In the genomic region with DNA sequence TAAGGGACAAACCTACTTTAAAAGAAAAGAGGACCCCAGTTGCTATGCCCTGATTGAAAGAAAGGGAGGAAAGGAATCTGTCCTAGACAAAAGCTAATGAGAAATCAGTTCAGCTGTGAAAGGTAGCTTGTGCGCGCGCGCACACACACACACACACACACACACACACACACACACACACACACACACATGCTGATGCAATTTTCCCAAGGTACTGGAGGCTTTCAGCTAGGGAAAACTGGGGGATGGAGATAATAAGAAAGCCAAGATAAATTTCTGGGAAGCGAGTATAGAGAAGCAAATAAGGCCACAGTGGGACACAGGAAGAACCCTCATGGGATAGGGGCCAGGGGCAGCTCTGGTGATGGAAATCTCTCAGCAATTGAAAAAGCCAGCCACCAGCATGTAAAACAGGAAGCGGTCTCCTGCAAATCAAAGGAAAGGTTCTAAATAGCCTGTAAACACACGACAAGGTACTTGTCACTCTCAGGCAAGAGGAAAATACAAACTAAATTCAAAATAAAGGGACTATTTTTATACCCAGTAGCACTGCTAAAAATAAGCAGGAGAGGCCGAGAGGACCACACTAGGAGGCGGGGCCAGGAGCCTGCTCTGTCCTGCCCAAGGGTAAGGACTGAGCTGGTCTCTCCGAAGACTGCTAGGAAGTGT, we compare ENCODE assay signal across 10 mouse cellular contexts. TPM values are rescaled to one million over a fixed set of nuclear protein-coding genes. Genes with fewer than 3 reads are reported as not detected.
DNase-seq lines count a peak whose midpoint lies in the region; ATAC-seq and TF ChIP-seq lines count a peak whose summit lies in the region.
"Had no signal": no experiment of that assay in that cellular context is flagged by ENCODE, and none has a peak within 500 bp of the region (broad histone marks: within the 10 kb centered on the region; RNA-seq: fewer than 3 reads in every experiment).

No protein-coding gene starts in this region.

- H3K27me3 ChIP-seq in forebrain, embryonic 10.5 days (ENCODE audit: poor library complexity, severe bottlenecking), result no peaks in the 10 kb centered on the region
- no peaks in the 10 kb centered on the region for H3K27me3 ChIP-seq in forebrain, embryonic 16.5 days (replicated peaks; ENCODE audit: control insufficient read depth, insufficient read depth, low read length)
- no peaks in the 10 kb centered on the region for H3K27me3 ChIP-seq in midbrain, embryonic 14.5 days (ENCODE audit: control insufficient read depth, insufficient read depth, low read length)
- no peaks in the 10 kb centered on the region for H3K27me3 ChIP-seq in midbrain, postnatal 0 days (ENCODE audit: insufficient read depth, low read length)
- no peaks in the 10 kb centered on the region for H3K27me3 ChIP-seq in hindbrain, embryonic 13.5 days
- H3K27me3 ChIP-seq: midbrain, embryonic 15.5 days had no signal

- TF ChIP-seq CTCF in midbrain, postnatal 0 days (IDR thresholded peaks at IDR 0.05), result no peak

- 54% methylated on average over 10 of the region's 10 CpGs for WGBS in forebrain, embryonic 10.5 days
- WGBS in forebrain, embryonic 16.5 days, result 24% methylated on average over 10 of the region's 10 CpGs
- 52% methylated on average over 10 of the region's 10 CpGs for WGBS in midbrain, embryonic 14.5 days
- WGBS in midbrain, postnatal 0 days, result 50% methylated on average over 10 of the region's 10 CpGs
- 40% methylated on average over 10 of the region's 10 CpGs for WGBS in hindbrain, embryonic 13.5 days

- no peak overlapping the region for H3K9ac ChIP-seq in forebrain, embryonic 16.5 days (replicated peaks; ENCODE audit: low read depth, low read length)
- no peak overlapping the region for H3K9ac ChIP-seq in midbrain, embryonic 14.5 days (replicated peaks; ENCODE audit: low read length)
- H3K9ac ChIP-seq in midbrain, postnatal 0 days (replicated peaks; ENCODE audit: low read length, poor library complexity, severe bottlenecking), result no peak overlapping the region
- no peak overlapping the region for H3K9ac ChIP-seq in hindbrain, embryonic 13.5 days
- H3K9ac ChIP-seq: midbrain, embryonic 15.5 days had no signal

- no peak for ATAC-seq in forebrain, embryonic 16.5 days
- ATAC-seq in midbrain, embryonic 14.5 days (ENCODE audit: low FRiP score, low TSS enrichment), result no peak
- no peak for ATAC-seq in midbrain, postnatal 0 days (ENCODE audit: low FRiP score)
- ATAC-seq in hindbrain, embryonic 13.5 days (ENCODE audit: low FRiP score), result no peak
- ATAC-seq: midbrain, embryonic 15.5 days had no signal

- H3K36me3 ChIP-seq in forebrain, embryonic 10.5 days (replicated peaks), result no peaks in the 10 kb centered on the region
- peaks cover 4% of the 10 kb centered on the region; the same call in 1 of the 2 replicates for H3K36me3 ChIP-seq in forebrain, embryonic 16.5 days (ENCODE audit: control insufficient read depth, insufficient read depth)
- 0 out of 2 replicates have a peak, but pooled peaks cover 4% of the 10 kb centered on the region for H3K36me3 ChIP-seq in midbrain, embryonic 14.5 days (ENCODE audit: control insufficient read depth, insufficient read depth, low read length)
- H3K36me3 ChIP-seq in midbrain, postnatal 0 days (ENCODE audit: insufficient read depth, low read length), result no peaks in the 10 kb centered on the region
- H3K36me3 ChIP-seq in hindbrain, embryonic 13.5 days, result peaks cover 6% of the 10 kb centered on the region; the same call in 1 of the 2 replicates
- H3K36me3 ChIP-seq: midbrain, embryonic 15.5 days had no signal

- H3K4me1 ChIP-seq in forebrain, embryonic 10.5 days, result peaks cover 26% of the 10 kb centered on the region
- H3K4me1 ChIP-seq in forebrain, embryonic 16.5 days (replicated peaks; ENCODE audit: control insufficient read depth, insufficient read depth, low read length), result peaks cover 7% of the 10 kb centered on the region; the same call in 1 of the 2 replicates
- H3K4me1 ChIP-seq in midbrain, embryonic 14.5 days (ENCODE audit: control insufficient read depth, insufficient read depth, low read length), result peaks cover 6% of the 10 kb centered on the region
- no peaks in the 10 kb centered on the region for H3K4me1 ChIP-seq in midbrain, postnatal 0 days (ENCODE audit: insufficient read depth, low read length)
- H3K4me1 ChIP-seq in hindbrain, embryonic 13.5 days (replicated peaks), result peaks cover 16% of the 10 kb centered on the region

- peak overlapping the region; percentile 78 for H3K27ac ChIP-seq in forebrain, embryonic 10.5 days
- H3K27ac ChIP-seq in forebrain, embryonic 16.5 days (ENCODE audit: low read length), result no peak overlapping the region
- H3K27ac ChIP-seq in midbrain, embryonic 14.5 days (replicated peaks; ENCODE audit: low read depth, low read length), result no peak overlapping the region; the same call in 1 of the 2 replicates
- H3K27ac ChIP-seq in midbrain, postnatal 0 days (ENCODE audit: low read depth, low read length), result no peak overlapping the region; the same call in 1 of the 2 replicates
- peak overlapping the region; percentile 67 for H3K27ac ChIP-seq in hindbrain, embryonic 13.5 days
- H3K27ac ChIP-seq: midbrain, embryonic 15.5 days had no signal

- H3K4me3 ChIP-seq in forebrain, embryonic 10.5 days, result no peak overlapping the region
- H3K4me3 ChIP-seq in forebrain, embryonic 16.5 days (replicated peaks; ENCODE audit: low read length), result no peak overlapping the region
- no peak overlapping the region for H3K4me3 ChIP-seq in midbrain, embryonic 14.5 days (replicated peaks; ENCODE audit: low read depth, low read length)
- H3K4me3 ChIP-seq in midbrain, postnatal 0 days (ENCODE audit: low read depth, low read length), result no peak overlapping the region
- no peak overlapping the region for H3K4me3 ChIP-seq in hindbrain, embryonic 13.5 days
- H3K4me3 ChIP-seq: midbrain, embryonic 15.5 days had no signal

- DNase-seq in forebrain, embryonic 10.5 days (ENCODE audit: extremely low spot score, low spot score), result peak; percentile 61
- peak; percentile 23 for DNase-seq in midbrain, embryonic 14.5 days
- DNase-seq in midbrain, postnatal 0 days (ENCODE audit: low spot score), result no peak
- no peak for DNase-seq in left cerebral cortex, adult 11 months (ENCODE audit: low spot score)
- no peak for DNase-seq in thymus, postnatal 0 days (ENCODE audit: low spot score)
- DNase-seq in layer of hippocampus, postnatal 14 days (ENCODE audit: low spot score in 2 of 2), result no peak
- DNase-seq: spleen, adult 18-20 months had no signal

- no peaks in the 10 kb centered on the region for H3K9me3 ChIP-seq in forebrain, embryonic 10.5 days
- H3K9me3 ChIP-seq in forebrain, embryonic 16.5 days (ENCODE audit: control insufficient read depth, low read length), result no peaks in the 10 kb centered on the region
- no peaks in the 10 kb centered on the region for H3K9me3 ChIP-seq in midbrain, embryonic 14.5 days (ENCODE audit: control insufficient read depth, low read length)
- H3K9me3 ChIP-seq in midbrain, postnatal 0 days (ENCODE audit: low read length), result no peaks in the 10 kb centered on the region
- no peaks in the 10 kb centered on the region for H3K9me3 ChIP-seq in hindbrain, embryonic 13.5 days
- H3K9me3 ChIP-seq: midbrain, embryonic 15.5 days had no signal

- H3K4me2 ChIP-seq in forebrain, embryonic 16.5 days (ENCODE audit: low read length), result no peak overlapping the region
- H3K4me2 ChIP-seq in midbrain, embryonic 14.5 days (ENCODE audit: low read length), result no peak overlapping the region
- H3K4me2 ChIP-seq in midbrain, postnatal 0 days (ENCODE audit: low read depth, low read length, poor library complexity, severe bottlenecking), result no peak overlapping the region
- no peak overlapping the region for H3K4me2 ChIP-seq in hindbrain, embryonic 13.5 days
- H3K4me2 ChIP-seq: midbrain, embryonic 15.5 days had no signal

RNA-seq across cellular contexts. Expression of gene Lrrc28, which starts 31.1 kb away (rescaled TPM):
- polyA plus RNA-seq in forebrain, embryonic 10.5 days (2016; fragmentation: Nextera tagmentation; extraction: Ambion mirVana), result 16.0 and 16.7 TPM in 2 replicates
- 31.9 and 34.3 TPM in 2 replicates for polyA plus RNA-seq in forebrain, embryonic 16.5 days (2015; fragmentation: Nextera tagmentation; extraction: Ambion mirVana)
- 27.7 and 39.7 TPM in 2 replicates for polyA plus RNA-seq in midbrain, embryonic 14.5 days (2014; fragmentation: Nextera tagmentation; extraction: Ambion mirVana)
- 61.4 and 69.0 TPM in 2 replicates for total RNA-seq in midbrain, postnatal 0 days (2014; rRNA removed)
- 22.4 and 25.8 TPM in 2 replicates for polyA plus RNA-seq in midbrain, postnatal 0 days (2015; fragmentation: Nextera tagmentation; extraction: Ambion mirVana)
- 32.2 and 33.0 TPM in 2 replicates for polyA plus RNA-seq in hindbrain, embryonic 13.5 days (2015; fragmentation: Nextera tagmentation; extraction: Ambion mirVana)
- 23.9 and 24.3 TPM in 2 replicates for polyA plus RNA-seq in thymus, postnatal 0 days (2015; fragmentation: Nextera tagmentation; extraction: Ambion mirVana)
- total RNA-seq in layer of hippocampus, postnatal 14 days (2021), result 10 to 100 TPM; 38.7 to 38.9 TPM

RNA-seq across cellular contexts. Expression of gene Ttc23, which starts 33.3 kb away (rescaled TPM):
- polyA plus RNA-seq in forebrain, embryonic 10.5 days (2016; fragmentation: Nextera tagmentation; extraction: Ambion mirVana), result 33.9 and 36.0 TPM in 2 replicates
- 8.4 and 10.6 TPM in 2 replicates for polyA plus RNA-seq in forebrain, embryonic 16.5 days (2015; fragmentation: Nextera tagmentation; extraction: Ambion mirVana)
- polyA plus RNA-seq in midbrain, embryonic 14.5 days (2014; fragmentation: Nextera tagmentation; extraction: Ambion mirVana), result 5.7 and 12.8 TPM in 2 replicates
- 5.9 and 6.7 TPM in 2 replicates for total RNA-seq in midbrain, postnatal 0 days (2014; rRNA removed)
- polyA plus RNA-seq in midbrain, postnatal 0 days (2015; fragmentation: Nextera tagmentation; extraction: Ambion mirVana), result 4.6 and 5.6 TPM in 2 replicates
- 12.0 and 12.2 TPM in 2 replicates for polyA plus RNA-seq in hindbrain, embryonic 13.5 days (2015; fragmentation: Nextera tagmentation; extraction: Ambion mirVana)
- polyA plus RNA-seq in thymus, postnatal 0 days (2015; fragmentation: Nextera tagmentation; extraction: Ambion mirVana), result 14.7 and 16.1 TPM in 2 replicates
- 1 to 10 TPM; 8.3 to 9.7 TPM for total RNA-seq in layer of hippocampus, postnatal 14 days (2021)

Comparison
In these comparisons a context has a peak if more than half of its experiments do, and no peak if none do; other contexts are left out.
1. DNase-seq: peak in forebrain, embryonic 10.5 days (single experiment) and midbrain, embryonic 14.5 days (single experiment); none in midbrain, postnatal 0 days (single experiment), left cerebral cortex, adult 11 months (single experiment), thymus, postnatal 0 days (single experiment) and layer of hippocampus, postnatal 14 days (0 of 2).
2. H3K27ac ChIP-seq: peak in forebrain, embryonic 10.5 days (single experiment) and hindbrain, embryonic 13.5 days (single experiment); none in forebrain, embryonic 16.5 days (single experiment), midbrain, embryonic 14.5 days (single experiment) and midbrain, postnatal 0 days (single experiment).